Mouse (Mus musculus) Patski (cell line): ENCODE measurements around the gene Olfr1415. TPM values are rescaled to one million over a fixed set of nuclear protein-coding genes. Genes with fewer than 3 reads are reported as not detected.
"Not testable (repeated sequence)": the region's sequence is repeated elsewhere in the genome, so short reads cannot be mapped to it uniquely, and the experiment has no call there.

Experiments used
- ATAC-seq: fragments of 100-300 bp; one replicate; pipeline ENCODE4 v1.8.0; 2021
- CTCF ChIA-PET: fragments of 350-600 bp; sonication (Branson Sonifier 250); formaldehyde crosslinking; loops from one replicate; lab custom pipeline; 2022; ENCODE audit warnings: inconsistent platforms; lab: Charles Lee
- POLR2A ChIA-PET: fragments of 350-600 bp; sonication (Branson Sonifier 250); formaldehyde crosslinking; loops from one replicate; lab custom pipeline; 2022; ENCODE audit warnings: antibody characterized with exemption, inconsistent platforms; lab: Charles Lee
- DNase-seq: peaks from one replicate; pipeline ENCODE4 v3.0.0-alpha.2; 2011; ENCODE audit warnings: low read depth, low spot score
- H3K27me3 ChIP-seq: fragments of 371-371 bp; one replicate; pipeline ENCODE4 v1.5.1; 2021
- CTCF ChIP-seq: fragments of 100-300 bp; IDR thresholded peaks from one replicate; pipeline ENCODE4 v1.5.1; 2021
- in situ Hi-C: fragments of 300-500 bp; cut with MboI; formaldehyde crosslinking; loops from 3 replicates; pipeline ENCODE4 v1.11.1; 2018; ENCODE audit warnings: low pct_unique_long_range_greater_than_20kb, mixed read lengths
- polyA plus RNA-seq: library from polyadenylated mRNA; unstranded; gene quantifications from one replicate; pipeline ENCODE4 v1.2.3, GENCODE M21; 2021

Olfr1415 gene
- not detected for polyA plus RNA-seq

DNA sequence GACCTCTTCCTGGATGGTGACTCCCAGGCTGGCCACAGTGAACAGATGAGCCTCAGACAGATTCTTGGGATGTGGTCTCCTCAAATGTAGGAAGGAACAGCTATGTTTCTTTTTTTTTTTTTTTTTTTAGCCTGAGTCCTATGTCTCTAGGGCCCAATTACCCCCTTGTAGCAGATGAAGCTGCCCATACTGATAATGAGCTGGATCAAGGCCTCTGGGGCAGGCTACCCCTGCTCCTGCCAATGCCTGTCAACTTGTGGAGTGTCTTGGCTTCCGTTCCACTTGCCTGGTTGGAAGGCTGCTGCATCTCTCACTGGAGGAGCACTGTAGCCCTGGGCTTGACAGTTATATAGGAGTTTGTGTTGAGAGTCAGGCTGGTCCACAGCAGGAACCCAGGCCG is at the start of gene Olfr1415:
Gene Olfr1415, minus strand, starts transcription at position 101 of the 400 bp plus-strand sequence.
- H3K27me3 ChIP-seq: peaks cover 14% of the 10 kb centered on the region
- in situ Hi-C loops: no loop called here
- ChIA-PET CTCF (no interaction called here), POLR2A (interaction anchor here (0.7 kb wide), 1 partner anchor 21 kb away, joined by 5 read pairs; no protein-coding TSS in a partner anchor)
- TF ChIP-seq CTCF: no peak
- no peak for DNase-seq
- ATAC-seq: no peak

DNA sequence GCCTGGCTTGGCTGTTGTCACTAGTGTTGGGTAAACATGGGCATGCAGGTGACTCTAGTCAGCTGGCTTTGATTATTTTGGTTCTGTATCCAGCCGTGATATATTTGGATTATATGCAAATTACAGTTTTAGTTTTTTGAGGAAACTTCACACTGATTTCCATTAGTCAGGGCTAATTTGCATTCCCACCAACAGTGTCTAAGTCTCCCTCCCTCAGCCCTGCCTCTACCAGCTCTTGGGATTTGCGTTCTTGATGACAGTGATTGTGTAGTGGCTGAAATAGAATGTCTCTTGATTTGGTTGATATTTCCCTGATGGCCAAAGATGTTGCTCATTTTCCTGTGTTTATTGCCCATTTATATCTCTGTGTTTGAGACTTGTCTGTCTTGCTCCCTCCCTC is 43.2 kb upstream of the Olfr1415 start:
- DNase-seq (no peak), ATAC-seq (no peak)
- peaks cover 6% of the 10 kb centered on the region for H3K27me3 ChIP-seq
- in situ Hi-C loops: no loop called here
- TF ChIP-seq CTCF: no peak
- ChIA-PET CTCF (no interaction called here), POLR2A (no interaction called here)

DNA sequence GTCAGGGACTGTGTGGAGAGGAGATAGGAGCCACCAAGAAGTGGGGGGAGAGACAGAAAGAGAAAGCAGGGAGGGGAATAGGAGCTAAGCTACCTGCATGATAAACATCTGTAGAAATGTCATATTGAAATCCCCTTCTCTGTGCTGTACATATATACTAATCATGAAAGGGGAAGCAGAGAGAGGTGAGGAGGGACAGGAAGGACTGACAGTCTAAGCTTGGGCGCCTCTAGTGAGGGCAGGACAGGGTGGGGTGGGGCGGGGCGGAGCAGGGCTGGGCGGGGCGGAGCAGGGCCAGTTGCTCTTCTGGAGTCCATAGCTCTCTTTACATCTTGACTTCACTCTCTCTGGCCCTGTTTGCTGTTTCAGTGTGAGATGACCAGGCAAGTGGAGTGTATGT is 41.1 kb upstream of the Olfr1415 start:
- POLR2A ChIA-PET: no interaction called here
- CTCF ChIA-PET: interaction anchor here (1.8 kb wide), 1 partner anchor 15 kb away, joined by 5 read pairs; no protein-coding TSS in a partner anchor
- in situ Hi-C loops: no loop called here
- TF ChIP-seq CTCF: no peak
- H3K27me3 ChIP-seq: peaks cover 6% of the 10 kb centered on the region
- DNase-seq (no peak), ATAC-seq (no peak)

DNA sequence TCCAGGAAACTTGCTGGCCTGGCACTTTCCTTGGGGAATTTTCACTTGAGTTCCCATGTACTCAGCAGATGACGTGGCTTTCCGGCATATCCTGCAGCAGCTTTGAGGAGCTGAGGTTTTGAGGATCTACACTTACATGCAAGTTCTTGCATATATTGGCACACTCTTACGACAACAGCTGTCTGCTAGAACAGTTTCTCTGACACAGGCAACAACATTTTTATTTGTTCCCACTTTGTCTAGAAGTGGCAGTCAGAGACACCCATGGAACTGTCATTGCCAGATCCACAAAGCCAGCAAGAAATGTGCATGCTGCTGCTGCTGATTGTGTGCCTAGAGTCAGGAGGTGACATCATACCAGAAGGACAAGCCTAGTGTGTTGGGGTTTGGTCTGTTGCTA is 27.9 kb upstream of the Olfr1415 start:
- ChIA-PET CTCF (no interaction called here), POLR2A (no interaction called here)
- no peak for TF ChIP-seq CTCF
- in situ Hi-C loops: loop anchor here (25.0 kb wide), 1 partner anchor 364 kb away; no protein-coding TSS in a partner anchor
- DNase-seq (no peak), ATAC-seq (no peak)
- H3K27me3 ChIP-seq: peaks cover 15% of the 10 kb centered on the region

DNA sequence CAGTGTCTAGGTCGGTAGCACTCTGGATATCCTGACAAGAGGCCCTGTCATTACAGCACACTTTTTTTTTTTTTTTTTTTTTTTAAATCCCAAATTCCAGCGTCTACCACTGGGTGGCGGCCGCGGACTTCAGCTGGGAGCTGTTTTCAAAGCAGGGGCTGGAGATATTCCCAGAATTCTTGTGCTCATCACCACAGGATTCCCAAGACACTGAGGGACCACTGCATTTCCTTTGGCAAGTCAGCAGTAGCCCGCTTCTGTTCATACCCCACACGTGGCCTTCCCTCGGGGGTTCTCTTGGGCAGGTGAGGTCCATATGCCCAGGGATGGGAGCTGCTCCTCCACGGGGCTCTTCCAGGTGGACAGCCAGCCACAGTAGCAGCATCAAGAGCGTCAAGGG is 25.5 kb upstream of the Olfr1415 start:
- peak; percentile 80 for TF ChIP-seq CTCF
- POLR2A ChIA-PET: interaction anchor here (0.7 to 1.0 kb wide), 2 partner anchors 13 to 87 kb away, joined by 3 read pairs; no protein-coding TSS in a partner anchor
- H3K27me3 ChIP-seq: peaks cover 19% of the 10 kb centered on the region
- CTCF ChIA-PET: interaction anchor here (0.8 to 3.1 kb wide), 6 partner anchors 13 to 132 kb away, joined by 3 to 17 read pairs (median 6); partner anchors contain the start of gene Otos
- DNase-seq (no peak), ATAC-seq (no peak)
- in situ Hi-C loops: loop anchor here (25.0 kb wide), 1 partner anchor 366 kb away; no protein-coding TSS in a partner anchor

DNA sequence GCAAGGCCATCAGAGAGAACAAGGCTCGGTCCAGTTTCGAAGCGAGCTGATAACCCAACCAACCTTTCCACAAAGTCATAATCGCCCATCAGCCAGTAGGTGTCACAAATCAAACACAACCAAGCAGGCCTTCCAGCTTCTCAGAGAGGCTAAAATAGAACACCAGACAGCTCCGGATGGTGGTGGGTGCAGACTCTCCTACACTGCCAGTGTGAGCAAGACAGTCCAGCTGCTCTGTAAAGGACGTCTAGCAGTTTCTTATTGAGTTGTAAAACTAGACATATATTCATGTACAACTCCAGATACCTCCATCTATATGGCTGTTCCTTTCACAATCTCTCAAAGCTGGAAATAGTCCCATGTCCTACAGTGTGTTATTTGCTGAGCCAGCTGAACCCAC is 23.1 kb upstream of the Olfr1415 start:
- ChIA-PET POLR2A (no interaction called here), CTCF (no interaction called here)
- TF ChIP-seq CTCF: no peak
- in situ Hi-C loops: loop anchor here (25.0 kb wide), 1 partner anchor 368 kb away; no protein-coding TSS in a partner anchor
- peaks cover 14% of the 10 kb centered on the region for H3K27me3 ChIP-seq
- ATAC-seq (no peak), DNase-seq (no peak)

- in situ Hi-C loops: loop anchor here (25.0 kb wide), 1 partner anchor 369 kb away; no protein-coding TSS in a partner anchor
- DNase-seq (no peak), ATAC-seq (no peak)
- ChIA-PET POLR2A (no interaction called here), CTCF (no interaction called here)
- peaks cover 15% of the 10 kb centered on the region for H3K27me3 ChIP-seq
- no peak for TF ChIP-seq CTCF
Measured at GRCm38 (mm10) chr1:92518561-92518960, 22.7 kb upstream of the Olfr1415 start, which contains the start of gene Olfr1414. Gene Olfr1414, minus strand, starts transcription at chr1:92518661.

GRCm38 (mm10) chr1:92515390-92515789 is 19.5 kb upstream of the Olfr1415 start:
- in situ Hi-C loops: loop anchor here (25.0 kb wide), 1 partner anchor 372 kb away; no protein-coding TSS in a partner anchor
- POLR2A ChIA-PET: no interaction called here
- no peak for TF ChIP-seq CTCF
- CTCF ChIA-PET: no interaction called here
- H3K27me3 ChIP-seq: peaks cover 26% of the 10 kb centered on the region
- ATAC-seq: no peak
- no peak for DNase-seq

- POLR2A ChIA-PET, CTCF ChIA-PET, ATAC-seq, DNase-seq: not testable (repeated sequence)
- in situ Hi-C loops: loop anchor here (25.0 kb wide), 1 partner anchor 376 kb away; no protein-coding TSS in a partner anchor
- peaks cover 35% of the 10 kb centered on the region for H3K27me3 ChIP-seq
Measured at GRCm38 (mm10) chr1:92511646-92512045, 15.7 kb upstream of the Olfr1415 start.

GRCm38 (mm10) chr1:92485013-92485412 is 10.9 kb downstream of the Olfr1415 start, which contains the start of gene Olfr1416:
Gene Olfr1416, minus strand, starts transcription at chr1:92485113.
- DNase-seq (no peak), ATAC-seq (no peak)
- POLR2A ChIA-PET: no interaction called here
- in situ Hi-C loops: no loop called here
- TF ChIP-seq CTCF: no peak
- CTCF ChIA-PET: no interaction called here
- H3K27me3 ChIP-seq: peaks cover 12% of the 10 kb centered on the region

- ATAC-seq (no peak), DNase-seq (no peak)
- ChIA-PET CTCF (interaction anchor here (1.0 kb wide), 1 partner anchor 10 kb away, joined by 3 read pairs; no protein-coding TSS in a partner anchor), POLR2A (interaction anchor here (0.6 to 0.7 kb wide), 2 partner anchors 194 to 318 kb away, joined by 3 to 4 read pairs; no protein-coding TSS in a partner anchor)
- in situ Hi-C loops: no loop called here
- TF ChIP-seq CTCF: no peak
- peaks cover 26% of the 10 kb centered on the region for H3K27me3 ChIP-seq
Measured at GRCm38 (mm10) chr1:92474066-92474578, 21.8 kb downstream of the Olfr1415 start.
